Mouse (Mus musculus) cerebellum, adult 2 months (tissue): Measurements from ENCODE around the gene Bad. TPM values are rescaled to one million over a fixed set of nuclear protein-coding genes. Genes with fewer than 3 reads are reported as not detected.

Source experiments
- DNase-seq, 2 experiments: peaks; one replicate each; pipeline ENCODE4 v3.0.0; 2021
- H3K27ac ChIP-seq: fragments of 200-500 bp; 2 replicates; pipeline ENCODE4 v1.5.1; 2012; ENCODE audit warnings: low read length, control low read depth, inconsistent platforms; ENCODE audit not compliant: insufficient read depth
- H3K27me3 ChIP-seq: fragments of 200-500 bp; 2 replicates; pipeline ENCODE4 v1.6.1; 2012; ENCODE audit warnings: inconsistent platforms, mild to moderate bottlenecking, low read length, moderate library complexity; ENCODE audit not compliant: control insufficient read depth, insufficient read depth
- H3K4me1 ChIP-seq: fragments of 200-500 bp; 2 replicates; pipeline ENCODE4 v1.6.1; 2011; ENCODE audit warnings: low read length; ENCODE audit not compliant: control insufficient read depth, insufficient read depth
- H3K4me3 ChIP-seq: fragments of 200-500 bp; replicated peaks from 2 replicates; pipeline ENCODE3; 2011; ENCODE audit warnings: mild to moderate bottlenecking, low read depth, low read length, control low read depth; ENCODE audit not compliant: insufficient read depth
- CTCF ChIP-seq: fragments of 200-500 bp; IDR thresholded peaks from 2 replicates; pipeline ENCODE4 v1.5.1; 2011; ENCODE audit warnings: low read depth, mild to moderate bottlenecking, control low read depth, low read length, moderate library complexity, borderline replicate concordance; ENCODE audit not compliant: insufficient read depth
- POLR2A ChIP-seq: fragments of 200-500 bp; IDR thresholded peaks from 2 replicates; pipeline ENCODE4 v1.6.1; 2011; ENCODE audit warnings: low read length, control low read depth, borderline replicate concordance; ENCODE audit not compliant: insufficient read depth
- WGBS: fragments of 180-500 bp; shearing (Covaris S2); methylation state at CpG from one replicate; pipeline ENCODE4 v1.1.7; 2018; 5-methylcytosine and 5-hydroxymethylcytosine counted together
- polyA plus RNA-seq: library from polyadenylated mRNA; depleted of rRNA; stranded (reverse); fragments of >200 nt; gene quantifications from 2 replicates; pipeline ENCODE4 v1.2.3, GENCODE M21; 2012

Bad gene
- polyA plus RNA-seq, 1 experiment, result 71.6 TPM

DNA sequence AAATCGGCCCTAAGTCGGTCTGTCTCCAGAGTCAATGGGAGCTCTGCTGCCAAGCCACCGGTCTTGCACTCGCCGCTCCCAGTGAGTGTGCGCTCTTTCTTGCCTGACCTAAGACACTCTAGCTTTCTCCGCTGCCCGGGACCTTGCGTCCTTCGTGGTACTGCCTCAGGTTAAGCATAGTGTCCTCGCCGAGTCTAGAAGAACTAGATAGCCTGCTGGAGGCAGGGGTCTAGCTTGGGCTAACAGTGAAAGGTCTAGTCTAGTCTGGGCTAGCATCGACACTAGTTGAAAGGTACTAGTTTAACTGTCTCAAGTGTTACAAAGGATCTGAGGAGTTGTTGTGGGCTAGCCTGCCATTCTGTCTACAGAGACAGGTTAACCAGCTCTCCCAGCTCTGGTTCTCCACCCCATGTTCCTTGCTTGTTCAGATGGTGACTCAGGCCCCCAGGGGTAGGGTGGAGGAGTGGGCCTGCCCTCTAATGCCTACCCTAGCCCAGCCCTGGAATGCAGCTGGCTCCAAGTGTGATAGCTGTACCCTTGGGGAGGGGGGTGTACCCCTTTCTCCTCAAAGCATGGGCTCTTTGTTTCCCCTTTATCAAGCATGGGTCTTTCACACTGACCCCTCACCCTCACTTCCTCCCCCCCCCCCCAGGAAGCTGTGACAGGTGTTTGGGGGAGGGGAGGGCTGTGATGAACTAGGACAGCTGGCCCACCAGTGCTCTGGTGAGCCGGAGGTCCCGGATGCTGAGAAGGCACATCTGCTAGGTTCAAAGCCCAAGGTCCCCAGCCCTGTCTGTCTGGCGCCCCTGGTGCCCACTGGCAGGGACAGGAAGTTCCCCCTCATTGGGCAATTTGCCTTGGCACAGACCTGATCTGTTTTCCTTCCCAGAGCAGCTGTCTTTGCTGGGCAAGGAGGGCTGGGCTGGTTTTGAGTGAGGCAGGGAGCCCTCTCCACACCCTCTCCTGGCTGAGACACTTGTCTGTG is 34.2 kb downstream of the Bad start, which contains the start of gene Plcb3:
Gene Plcb3, minus strand, starts transcription at position 934 of the 985 bp plus-strand sequence.
- 10% methylated on average over 16 of the region's 16 CpGs for WGBS
- Histone ChIP-seq H3K4me1 (peaks cover 6% of the 10 kb centered on the region; the same call in 1 of the 2 replicates), H3K27me3 (no peaks in the 10 kb centered on the region), H3K4me3 (peak within 1 kb of the TSS; percentile 54), H3K27ac (no peak within 1 kb of the TSS)
- TF ChIP-seq POLR2A, result no peak
- no peak for TF ChIP-seq CTCF
- DNase-seq, result peak; percentile 56 to 59

GRCm38 (mm10) chr19:6977759-6978638 is 36.3 kb downstream of the Bad start:
- no peak for TF ChIP-seq CTCF
- TF ChIP-seq POLR2A, result no peak
- Histone ChIP-seq H3K4me3 (no peak overlapping the region), H3K27ac (no peak overlapping the region)

GRCm38 (mm10) chr19:6978639-6978974 is 36.9 kb downstream of the Bad start:
- 33% methylated on average over 3 of the region's 3 CpGs for WGBS

More at GRCm38 (mm10) chr19:6977759-6978638, 36.3 kb downstream of the Bad start:
- DNase-seq, result no peak
- no peaks in the 10 kb centered on the region for H3K27me3 ChIP-seq
- 77% methylated on average over 13 of the region's 13 CpGs for WGBS
- H3K4me1 ChIP-seq, result peaks cover 8% of the 10 kb centered on the region; the same call in 1 of the 2 replicates

DNA sequence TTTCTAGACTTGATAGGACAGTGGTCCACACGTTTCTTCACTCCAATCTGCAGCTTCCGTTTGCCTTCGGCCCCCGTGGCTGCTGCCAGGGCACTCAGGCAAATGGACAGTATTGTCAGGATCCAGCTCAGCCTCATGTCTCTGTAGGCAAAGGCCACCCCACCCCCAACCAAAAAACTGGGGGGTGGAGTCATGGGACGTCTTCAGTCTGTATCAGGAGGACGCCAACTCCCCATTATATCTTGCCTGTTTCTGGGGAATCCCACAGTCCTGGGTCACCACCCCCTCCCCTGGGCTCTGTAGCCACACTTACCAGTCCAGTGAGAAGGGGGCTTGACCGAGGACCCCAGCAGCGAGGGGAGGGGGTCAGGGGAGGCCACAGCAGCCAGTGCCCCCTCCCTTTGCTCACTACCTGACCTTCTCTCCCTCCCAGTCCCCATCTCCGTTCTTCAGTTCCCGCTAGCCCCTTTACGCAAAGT is 37.4 kb downstream of the Bad start:
- WGBS, result 4% methylated on average over 11 of the region's 11 CpGs
- DNase-seq, result peak; percentile 59 to 65
- H3K27me3 ChIP-seq, result no peaks in the 10 kb centered on the region
- H3K4me1 ChIP-seq, result peaks cover 8% of the 10 kb centered on the region; the same call in 1 of the 2 replicates
- H3K27ac ChIP-seq, result no peak overlapping the region
- no peak for TF ChIP-seq CTCF
- TF ChIP-seq POLR2A, result no peak
- peak overlapping the region; percentile 59 for H3K4me3 ChIP-seq

More at GRCm38 (mm10) chr19:6978639-6978974, 36.9 kb downstream of the Bad start:
- Histone ChIP-seq H3K4me3 (peak overlapping the region; percentile 20), H3K27ac (no peak overlapping the region), H3K27me3 (no peaks in the 10 kb centered on the region), H3K4me1 (peaks cover 8% of the 10 kb centered on the region; the same call in 1 of the 2 replicates)
- no peak for DNase-seq
- no peak for TF ChIP-seq CTCF
- TF ChIP-seq POLR2A, result no peak

DNA sequence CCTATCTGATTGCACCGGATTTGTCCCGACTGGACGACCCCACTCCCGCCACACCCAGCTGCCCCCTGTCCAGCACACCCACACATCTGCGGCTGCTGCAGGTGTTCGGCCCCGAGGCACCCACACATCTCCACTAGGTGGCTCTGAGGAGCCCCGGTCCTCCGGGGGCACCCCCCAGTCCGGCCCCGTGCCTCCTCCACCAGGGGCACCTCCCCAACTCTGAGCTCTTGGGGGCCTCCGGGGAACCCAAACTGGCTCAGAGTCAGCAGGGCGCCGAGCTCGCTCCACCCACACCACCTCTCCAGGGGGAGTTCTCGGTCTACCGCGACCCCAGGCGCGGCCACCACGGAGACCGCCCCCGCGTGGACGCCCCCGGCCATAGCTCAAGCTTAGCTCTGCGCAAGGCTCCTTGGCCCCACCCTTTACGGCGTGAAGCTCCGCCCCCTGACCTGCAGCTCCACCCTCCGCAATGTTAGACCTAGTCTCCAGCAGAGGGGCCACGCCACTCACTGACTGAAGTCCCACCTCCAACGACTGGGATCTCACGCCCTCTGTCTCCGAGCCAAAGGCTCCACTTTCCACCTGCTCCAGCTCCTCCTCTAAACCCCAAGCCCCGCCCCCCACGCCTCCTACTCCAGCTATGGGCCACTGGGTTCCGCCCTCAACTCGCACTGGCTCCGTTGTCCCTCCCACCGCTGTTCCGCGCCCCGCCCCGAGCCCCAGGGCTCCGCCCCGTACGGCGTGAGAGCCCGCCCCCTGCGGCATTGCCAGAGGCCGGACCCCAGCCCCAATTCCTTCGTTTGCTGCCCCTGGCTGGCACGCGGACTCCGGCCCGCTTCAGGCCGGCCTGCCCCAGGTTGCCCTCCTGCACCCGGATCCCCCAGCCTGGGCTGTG is 38.1 kb downstream of the Bad start:
- 1% methylated on average over 59 of the region's 59 CpGs for WGBS
- peak; percentile 99 for DNase-seq

GRCm38 (mm10) chr19:6980381-6981093 is 38.9 kb downstream of the Bad start, which contains the start of gene Fkbp2:
TSS of gene Fkbp2 (minus strand) at chr19:6980501.
- peaks cover 8% of the 10 kb centered on the region; the same call in 1 of the 2 replicates for H3K4me1 ChIP-seq
- H3K27me3 ChIP-seq, result no peaks in the 10 kb centered on the region
- no peak for TF ChIP-seq CTCF
- peak; percentile 96 for TF ChIP-seq POLR2A
- peak within 1 kb of the TSS; percentile 92 for H3K4me3 ChIP-seq
- peak within 1 kb of the TSS; percentile 68 for H3K27ac ChIP-seq
- peak; percentile 99 to 100 for DNase-seq
- WGBS, result 2% methylated on average over 38 of the region's 38 CpGs

More for the DNA sequence above, 38.1 kb downstream of the Bad start:
- H3K4me3 ChIP-seq, result peak overlapping the region; percentile 59
- no peaks in the 10 kb centered on the region for H3K27me3 ChIP-seq
- no peak for TF ChIP-seq POLR2A
- TF ChIP-seq CTCF, result peak; percentile 59
- H3K27ac ChIP-seq, result peak overlapping the region; percentile 68; the same call in 1 of the 2 replicates
- H3K4me1 ChIP-seq, result peaks cover 8% of the 10 kb centered on the region; the same call in 1 of the 2 replicates
